Mouse (Mus musculus): Measurements from ENCODE around the gene N4bp2.

N4bp2 gene

GRCm38 (mm10) chr5:65862217-65862927 lies 99.1 kb downstream of the N4bp2 start:
- DNase-seq (ENCODE audit: low spot score in 2 of 2): no peak

DNA sequence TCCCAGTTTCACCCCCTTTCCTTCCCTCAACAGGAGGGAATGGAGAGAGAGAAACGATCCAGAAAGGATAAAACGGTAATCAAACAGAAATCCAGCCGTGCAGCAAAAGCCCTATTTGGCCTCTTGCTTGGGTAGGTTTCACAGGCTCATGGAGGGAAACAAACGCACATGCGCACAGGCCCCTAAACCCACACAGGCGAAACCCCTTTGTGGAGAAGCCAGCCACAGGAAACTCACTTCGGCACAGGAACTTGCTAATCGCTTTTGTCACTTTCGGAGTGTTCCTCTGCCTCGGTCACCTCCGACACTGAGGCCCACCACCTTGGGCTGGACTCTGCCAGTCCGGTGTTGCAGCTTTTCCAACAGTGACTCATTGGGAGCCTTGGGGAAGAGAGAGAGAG lies 100.0 kb downstream of the N4bp2 start:
- DNase-seq (ENCODE audit: low spot score in 2 of 2): peak in 1 of 2 experiments; percentile 16

GRCm38 (mm10) chr5:65864486-65864885 lies 101.2 kb downstream of the N4bp2 start:
- no peak for DNase-seq (ENCODE audit: low spot score in 2 of 2)

GRCm38 (mm10) chr5:65864946-65865345 lies 101.6 kb downstream of the N4bp2 start:
- no peak for DNase-seq (ENCODE audit: low spot score in 2 of 2)

GRCm38 (mm10) chr5:65866591-65866990 lies 103.3 kb downstream of the N4bp2 start:
- no peak for DNase-seq (ENCODE audit: low spot score in 2 of 2)

DNA sequence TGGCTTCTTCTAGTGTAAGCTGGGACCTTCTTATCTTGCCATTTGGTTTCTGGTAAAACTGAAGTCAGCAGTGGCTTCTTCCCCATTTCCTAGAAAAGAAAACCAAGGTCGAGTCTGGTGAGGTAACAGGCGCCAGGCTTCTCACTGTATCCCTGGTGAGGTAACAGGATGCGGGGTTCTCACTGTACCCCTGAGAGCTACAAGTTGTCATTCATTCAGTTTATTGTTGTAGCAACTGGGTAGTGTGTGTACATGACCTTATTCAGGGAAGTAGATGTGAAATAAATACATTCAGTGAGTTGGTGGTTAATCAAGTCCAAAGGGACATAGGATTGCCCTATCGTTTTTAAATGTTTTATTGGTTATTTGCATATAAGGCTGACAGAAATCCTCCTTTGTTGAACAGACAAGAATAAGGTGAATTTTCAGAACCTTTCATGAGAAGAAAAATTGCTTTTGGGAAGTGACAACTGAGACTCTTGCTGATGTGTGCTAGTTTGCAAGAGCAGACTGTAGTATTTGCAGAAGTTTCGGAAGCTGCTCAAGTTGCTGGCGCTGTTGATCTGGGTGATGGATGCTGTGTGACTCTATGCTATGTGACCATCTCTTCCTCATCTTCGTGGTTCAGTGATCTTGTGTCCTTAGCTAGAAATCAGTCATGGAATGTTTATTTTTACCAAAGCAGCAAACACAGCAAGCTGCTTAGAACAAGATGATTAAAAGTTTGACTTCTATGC lies 104.2 kb downstream of the N4bp2 start:
- DNase-seq (ENCODE audit: low spot score in 2 of 2): no peak

- DNase-seq (ENCODE audit: low spot score in 2 of 2): no peak
These were observed 105.1 kb downstream of the N4bp2 start for GRCm38 (mm10) chr5:65868419-65868818.

GRCm38 (mm10) chr5:65869660-65870059 lies 106.3 kb downstream of the N4bp2 start:
- no peak for DNase-seq (ENCODE audit: low spot score in 2 of 2)

DNA sequence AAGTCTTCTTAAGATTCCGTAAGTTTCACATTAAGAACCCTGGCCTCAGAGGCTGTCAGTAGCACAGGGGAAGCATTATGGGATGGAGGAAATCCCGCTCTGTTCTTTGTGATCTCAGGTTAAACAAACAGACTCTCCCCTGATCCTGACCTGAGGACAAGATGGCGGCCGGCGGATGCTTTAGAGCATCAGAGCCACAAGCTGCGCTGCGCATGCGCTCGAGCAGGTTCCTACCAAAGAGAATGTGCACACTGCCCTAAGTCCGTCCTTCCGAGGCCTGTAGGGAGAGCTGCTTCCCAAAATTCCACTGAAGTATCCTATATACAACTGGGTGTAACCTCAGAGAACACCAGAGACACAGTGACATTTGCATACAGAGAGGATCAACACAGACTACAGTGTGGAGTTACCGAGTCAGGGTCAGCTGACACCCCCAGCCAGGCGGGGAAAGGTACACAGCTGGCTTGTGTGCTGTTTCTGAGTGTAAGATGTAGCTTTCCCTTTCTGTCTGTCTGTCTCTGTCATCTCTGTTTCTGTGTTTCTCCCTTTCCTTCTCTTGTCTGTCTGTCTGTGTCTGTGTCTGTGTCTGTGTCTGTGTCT lies 108.1 kb downstream of the N4bp2 start:
- no peak for DNase-seq (ENCODE audit: low spot score in 2 of 2)

DNA sequence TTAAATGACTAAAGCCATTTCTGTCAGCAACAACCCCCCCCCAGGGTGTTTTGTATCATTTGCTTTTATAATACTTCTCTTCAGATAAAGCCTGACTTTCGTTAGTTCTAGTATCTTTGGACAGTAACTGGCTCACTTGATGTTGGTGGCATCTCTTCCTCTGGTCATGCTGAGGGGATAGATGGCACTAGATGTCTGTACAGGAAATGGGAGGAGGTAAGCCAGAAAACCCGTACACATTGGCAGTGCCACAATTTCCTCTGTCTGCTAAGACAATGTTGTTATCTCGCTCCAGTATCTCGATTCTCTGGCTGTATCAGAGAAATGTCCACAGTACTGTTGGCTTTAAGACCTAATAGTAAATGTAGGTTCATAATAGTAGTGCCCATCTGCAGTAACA lies 109.9 kb downstream of the N4bp2 start:
- DNase-seq (ENCODE audit: low spot score in 2 of 2): no peak

DNA sequence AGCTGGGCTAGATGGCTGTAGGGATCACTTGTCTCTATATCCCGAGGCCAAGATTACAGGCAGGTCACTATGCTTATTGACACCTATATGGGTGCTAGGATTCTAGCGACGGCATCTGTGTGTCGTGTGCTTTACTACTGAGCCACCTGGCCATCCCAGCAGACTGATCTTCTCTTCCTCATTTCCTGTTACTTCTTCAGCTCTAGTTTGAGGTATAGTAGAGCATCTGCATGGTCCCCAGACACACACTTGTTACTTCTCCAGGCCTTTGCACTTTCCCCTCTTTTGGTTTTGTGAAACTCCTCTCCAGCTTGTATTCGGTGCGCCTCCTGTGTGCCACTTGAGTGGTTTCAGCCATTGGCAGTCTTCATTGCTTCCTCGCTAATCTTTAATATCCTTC lies 111.9 kb downstream of the N4bp2 start:
- no peak for DNase-seq (ENCODE audit: low spot score in 2 of 2)

DNA sequence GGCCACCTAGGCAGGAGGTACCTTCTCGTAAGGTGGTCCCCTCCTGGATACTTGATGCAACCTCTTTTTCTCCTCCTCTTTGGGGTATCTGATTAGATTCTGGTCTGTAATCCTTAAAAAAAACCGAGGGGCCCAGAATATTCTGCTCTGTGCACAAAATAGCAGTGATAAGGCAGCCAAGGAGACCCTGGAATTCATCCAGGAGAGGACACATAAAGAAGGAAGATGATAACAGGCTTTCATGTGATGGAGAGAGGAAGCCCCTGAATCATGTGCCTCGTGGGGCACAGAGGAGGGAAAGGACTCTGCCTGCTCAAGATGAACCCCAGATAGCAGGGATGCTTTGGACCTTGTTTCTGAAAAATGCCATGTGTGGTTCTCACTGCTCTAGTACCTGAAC lies 115.0 kb downstream of the N4bp2 start:
- no peak for DNase-seq (ENCODE audit: low spot score in 2 of 2)

Data from frontal cortex, postnatal 10 days (tissue).